Mouse (Mus musculus) cerebellum, adult 8-10 months (tissue): ENCODE measurements around the gene Mdfi.

Source experiments
- DNase-seq: peaks from one replicate; pipeline ENCODE4 v3.0.0; 2022

Mdfi gene

DNA sequence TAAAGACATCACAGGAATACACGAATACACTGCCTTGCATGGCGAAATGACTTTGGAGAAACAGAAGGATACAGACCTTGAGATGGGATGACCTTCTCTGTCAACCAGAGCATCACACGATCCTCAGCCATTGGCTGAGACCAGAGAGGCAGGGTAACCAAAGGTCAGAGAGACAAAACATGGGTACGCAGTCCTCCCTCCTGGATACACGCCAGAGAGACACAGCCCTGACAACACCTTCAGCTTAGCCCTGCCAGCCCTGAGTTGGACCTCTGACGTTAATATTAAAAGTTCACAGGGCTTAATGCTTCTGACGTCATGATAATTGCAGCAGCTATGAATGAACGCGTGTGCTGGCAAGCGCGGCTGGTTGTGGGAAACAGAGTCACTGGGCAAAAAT, 11.1 kb upstream of the Mdfi start:
- no peak for DNase-seq

GRCm38 (mm10) chr17:47843465-47843864, 9.0 kb upstream of the Mdfi start:
- no peak for DNase-seq

DNA sequence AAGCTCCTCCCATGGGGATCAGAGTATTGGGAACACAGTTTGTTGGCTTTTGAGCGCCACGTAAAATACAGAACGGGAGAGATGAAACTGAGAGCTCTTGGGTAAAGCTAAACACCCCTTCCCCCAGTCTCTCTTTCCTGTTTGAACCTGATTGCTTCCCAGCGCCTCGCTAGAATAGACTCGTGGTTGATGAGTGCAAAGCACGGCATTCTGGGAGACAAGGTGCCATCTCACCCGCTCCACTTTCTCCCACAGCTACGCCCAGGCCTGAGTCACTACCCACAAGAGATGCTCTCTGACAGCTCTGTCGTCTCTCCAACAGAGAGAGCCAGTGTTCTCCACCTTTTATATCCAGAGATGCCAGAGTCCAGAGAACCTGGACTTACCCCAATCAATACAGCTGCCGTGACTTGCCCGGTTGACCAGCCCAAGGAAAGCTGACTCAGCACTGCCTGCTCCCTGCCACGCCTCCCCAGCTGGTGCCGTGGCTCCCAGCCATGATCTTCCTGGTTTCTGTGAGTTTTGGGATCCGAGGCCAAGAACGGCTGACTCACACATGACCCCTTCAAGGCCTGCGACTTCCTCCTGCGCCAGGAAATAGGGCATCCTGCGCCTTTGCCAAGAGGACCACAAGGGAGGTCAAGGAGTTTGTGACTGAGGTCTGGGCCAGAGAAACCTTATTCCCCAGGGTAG, 7.6 kb upstream of the Mdfi start:
- DNase-seq, result peak; percentile 21

DNA sequence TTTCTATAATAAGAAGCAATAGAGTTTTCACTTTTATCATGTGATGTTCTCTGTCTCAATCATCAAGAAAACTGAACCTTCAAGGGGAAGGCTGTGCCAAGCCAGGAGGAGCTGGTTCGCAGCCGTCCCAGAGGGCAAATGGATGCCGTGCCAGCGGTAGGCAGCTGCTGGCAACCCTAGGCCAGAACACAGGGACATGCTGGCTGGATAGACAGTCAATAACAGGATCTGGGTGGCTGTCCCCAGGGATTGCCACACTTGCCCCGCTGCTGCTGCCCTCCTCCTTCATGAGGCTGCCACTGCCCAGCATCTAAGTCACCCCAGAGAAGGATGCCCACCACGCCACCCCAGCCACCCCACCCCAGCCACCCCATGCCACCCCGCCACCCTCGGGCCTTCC, 7.0 kb upstream of the Mdfi start:
- no peak for DNase-seq

- no peak for DNase-seq
Observed at GRCm38 (mm10) chr17:47837808-47838207, 3.3 kb upstream of the Mdfi start.

DNA sequence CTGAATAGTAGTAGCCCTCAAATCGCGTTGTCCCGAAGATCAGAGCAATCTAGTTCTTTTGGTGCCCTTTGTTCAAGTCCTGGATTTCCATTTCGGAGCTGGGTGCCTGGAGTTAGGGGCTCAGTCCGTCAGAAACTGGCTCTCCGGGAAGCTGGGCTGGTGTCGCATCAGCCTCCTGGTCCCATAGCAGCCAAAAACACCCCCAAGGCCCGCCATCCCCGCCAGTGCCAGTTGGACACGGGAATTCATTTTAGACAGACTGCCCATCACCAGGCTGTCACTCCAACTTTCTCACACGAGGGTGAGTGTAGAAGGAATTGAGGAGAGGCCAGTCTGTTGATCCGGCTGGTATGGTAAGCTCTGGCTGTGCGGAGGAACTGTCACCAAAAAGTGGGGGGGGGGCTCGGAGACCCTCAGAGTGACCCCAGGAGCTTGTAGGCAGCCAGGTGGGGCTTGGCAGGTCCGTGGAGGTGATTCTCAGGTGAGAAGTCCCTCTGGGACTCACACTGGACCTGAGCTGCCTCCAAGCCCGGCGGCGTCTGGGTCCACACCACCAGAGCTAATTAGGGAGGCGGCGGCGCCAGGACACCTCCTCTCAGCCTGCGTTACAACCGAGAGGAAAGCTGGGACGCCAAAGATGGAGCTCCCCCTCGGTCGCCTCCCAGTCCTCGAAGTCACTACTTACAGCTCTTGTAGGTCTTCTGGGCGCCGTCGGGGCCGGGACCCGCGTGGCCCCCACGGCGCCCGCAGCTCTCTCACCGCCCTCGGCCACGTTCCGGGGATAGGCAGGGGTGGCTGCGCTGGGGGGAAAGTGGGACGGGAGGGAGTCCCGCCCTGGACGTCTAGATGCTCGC, 636 bp downstream of the Mdfi start:
- DNase-seq, result no peak

GRCm38 (mm10) chr17:47833029-47833627, 1.4 kb downstream of the Mdfi start:
- no peak for DNase-seq

- no peak for DNase-seq
Observed at GRCm38 (mm10) chr17:47832501-47833028, 1.9 kb downstream of the Mdfi start.

DNA sequence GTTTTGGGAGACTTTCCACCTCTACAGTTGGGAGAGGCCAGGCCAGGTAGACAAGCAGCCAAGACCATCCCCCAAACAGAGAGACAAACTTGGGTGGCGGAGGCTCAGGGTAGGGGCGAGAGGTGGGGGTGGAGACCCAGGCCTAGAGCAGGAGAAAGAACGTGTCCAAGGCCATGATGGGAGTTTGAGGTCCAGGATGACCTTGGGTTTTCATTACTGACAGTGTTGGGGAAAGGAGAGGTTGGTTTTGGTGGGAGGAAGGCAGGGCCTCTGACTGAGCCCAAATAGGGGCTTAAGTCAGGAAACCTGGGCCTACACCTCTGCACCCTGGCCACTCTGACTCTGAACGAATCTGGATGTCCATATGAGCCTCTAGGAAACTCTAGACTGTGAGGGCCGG, 2.7 kb downstream of the Mdfi start:
- no peak for DNase-seq

- DNase-seq, result no peak
Observed at GRCm38 (mm10) chr17:47831161-47831560, 3.3 kb downstream of the Mdfi start.

GRCm38 (mm10) chr17:47821339-47821738, 13.2 kb downstream of the Mdfi start:
- DNase-seq, result no peak

- DNase-seq, result no peak
Observed at GRCm38 (mm10) chr17:47818038-47818725, 16.3 kb downstream of the Mdfi start.

DNA sequence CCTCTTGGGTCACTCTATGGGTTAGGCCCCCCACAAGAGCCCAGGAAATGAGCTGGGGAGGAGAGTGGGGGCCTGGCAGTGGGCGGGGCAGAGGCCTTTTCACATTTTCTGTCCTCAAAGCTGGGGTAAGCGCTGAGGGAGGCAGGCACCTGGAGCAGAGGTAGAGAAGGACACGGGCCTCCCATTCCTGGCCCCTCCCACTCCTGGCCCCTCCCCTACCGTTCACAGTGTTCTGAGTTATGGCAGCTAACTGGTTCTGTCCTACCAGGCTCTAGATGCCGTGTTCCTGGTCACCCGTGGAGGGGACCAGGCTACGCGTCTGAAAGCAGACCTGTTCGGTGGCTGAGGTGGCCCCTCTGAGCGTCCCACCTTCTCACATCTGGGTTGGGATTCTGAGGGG, 19.0 kb downstream of the Mdfi start:
- no peak for DNase-seq

DNA sequence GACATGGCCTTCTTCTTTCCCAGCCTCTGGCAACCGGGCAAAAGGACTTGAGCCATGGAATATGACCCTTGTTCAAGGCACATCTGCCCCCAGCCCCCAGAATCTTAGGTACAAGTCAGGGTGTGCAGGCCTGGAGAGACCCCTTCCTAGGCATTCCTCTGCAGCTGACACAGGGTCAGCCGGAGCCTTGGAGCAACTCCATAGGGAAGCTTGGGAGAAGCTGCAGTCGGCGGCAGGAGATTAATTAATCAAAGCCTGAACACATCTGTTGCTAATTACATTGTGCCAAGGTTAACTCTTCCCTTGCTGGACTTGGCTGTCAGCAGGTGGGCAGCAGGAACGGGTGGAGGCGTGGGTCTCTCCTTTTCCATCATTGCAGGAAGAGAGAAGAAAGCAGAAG, 20.0 kb downstream of the Mdfi start:
- DNase-seq, result no peak

DNA sequence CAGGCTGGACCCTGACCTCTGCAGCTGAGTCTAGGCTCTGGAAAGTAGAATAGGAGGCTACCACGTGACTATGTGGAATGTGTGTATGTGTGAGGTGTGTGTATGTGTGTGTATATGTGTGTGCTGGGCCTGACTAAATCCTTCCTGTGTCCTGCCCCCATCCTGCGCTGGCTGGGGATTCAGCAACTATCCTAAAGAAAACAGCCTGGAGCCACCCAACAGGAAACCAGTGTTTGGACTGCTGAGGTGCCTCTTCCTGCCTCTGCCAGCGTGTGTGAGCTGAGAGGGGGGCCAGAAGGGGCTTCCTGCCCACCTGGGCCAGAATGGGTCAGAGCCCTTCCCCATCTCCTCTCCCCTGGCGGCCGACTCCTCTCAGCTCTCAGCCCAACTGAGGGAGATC, 20.9 kb downstream of the Mdfi start:
- no peak for DNase-seq

DNA sequence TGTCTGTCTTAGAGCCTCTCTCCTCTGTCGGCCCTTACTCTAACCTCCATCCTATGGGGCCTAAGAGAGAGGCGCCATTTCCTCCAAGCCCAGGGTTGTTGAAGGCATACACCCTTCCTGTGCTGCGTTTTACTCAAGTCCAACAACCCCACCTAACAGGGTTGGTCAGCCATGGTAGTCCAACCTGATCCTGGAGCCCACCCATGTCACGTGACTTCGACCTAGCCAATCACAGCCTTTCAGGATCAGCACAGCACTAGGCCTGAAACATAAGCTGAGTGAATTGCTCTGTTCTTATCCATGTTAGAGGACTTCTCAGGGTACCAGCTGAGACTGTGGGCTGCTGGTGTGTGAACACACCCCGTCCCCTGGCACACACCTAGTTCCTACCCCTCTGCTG, 22.3 kb downstream of the Mdfi start:
- no peak for DNase-seq

- no peak for DNase-seq
Observed at GRCm38 (mm10) chr17:47811265-47811800, 23.2 kb downstream of the Mdfi start.

DNA sequence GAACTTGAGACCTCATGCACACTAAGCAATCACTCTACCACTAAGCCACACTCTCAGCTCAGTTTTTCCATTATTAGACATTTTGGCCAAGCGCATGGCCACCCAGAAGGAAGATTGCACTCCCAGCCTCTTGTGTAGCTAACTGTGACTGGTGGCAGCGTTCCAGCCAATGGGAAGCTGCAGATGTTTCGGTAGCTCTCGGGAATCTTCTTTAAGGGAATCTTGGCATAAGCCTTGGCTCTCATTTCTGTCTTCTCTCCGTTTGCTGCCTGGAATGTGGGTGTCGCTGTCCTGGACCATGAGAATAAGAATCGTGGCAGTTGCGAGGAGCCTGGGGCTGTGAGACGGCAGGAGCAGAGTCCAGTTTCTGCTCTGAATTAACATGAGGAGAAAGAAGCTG, 28.3 kb downstream of the Mdfi start:
- DNase-seq, result no peak

DNA sequence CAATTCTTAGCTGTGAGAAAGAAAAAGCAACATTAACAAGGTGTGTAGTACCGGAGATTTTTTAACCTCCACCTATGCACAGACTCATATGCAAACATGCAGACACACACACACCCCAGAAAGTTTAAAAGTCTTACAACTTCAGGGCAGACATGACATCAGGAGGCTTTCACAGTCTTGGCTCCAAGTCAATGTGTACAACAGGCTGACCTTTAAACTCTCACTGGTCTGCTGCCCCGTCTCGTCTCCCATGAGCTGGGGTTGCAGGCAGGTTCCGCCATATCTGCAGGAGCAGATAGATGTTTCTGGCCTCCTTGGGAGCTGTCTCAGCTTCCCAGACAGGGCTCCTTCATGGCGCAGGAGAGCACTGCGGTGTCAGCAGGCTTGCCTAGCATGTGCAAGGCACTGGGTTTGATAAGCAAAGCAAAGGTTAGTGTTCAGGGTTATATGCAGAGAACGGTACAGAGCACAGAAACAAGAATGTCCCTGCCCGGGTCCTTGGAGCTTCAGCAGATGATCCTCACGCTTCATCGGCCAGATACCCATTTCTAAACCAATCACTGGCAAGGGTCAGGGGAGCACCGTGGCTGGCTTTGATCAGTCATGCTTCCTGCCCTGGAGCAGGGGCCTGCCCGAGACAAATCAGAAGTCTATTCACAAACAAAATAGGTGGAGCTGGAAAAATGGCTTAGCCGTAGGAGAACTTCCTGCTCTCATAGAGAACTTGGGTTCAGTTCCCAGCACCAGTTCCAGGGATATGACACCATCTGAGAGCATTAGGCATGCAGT, 29.2 kb downstream of the Mdfi start:
- DNase-seq, result no peak

DNA sequence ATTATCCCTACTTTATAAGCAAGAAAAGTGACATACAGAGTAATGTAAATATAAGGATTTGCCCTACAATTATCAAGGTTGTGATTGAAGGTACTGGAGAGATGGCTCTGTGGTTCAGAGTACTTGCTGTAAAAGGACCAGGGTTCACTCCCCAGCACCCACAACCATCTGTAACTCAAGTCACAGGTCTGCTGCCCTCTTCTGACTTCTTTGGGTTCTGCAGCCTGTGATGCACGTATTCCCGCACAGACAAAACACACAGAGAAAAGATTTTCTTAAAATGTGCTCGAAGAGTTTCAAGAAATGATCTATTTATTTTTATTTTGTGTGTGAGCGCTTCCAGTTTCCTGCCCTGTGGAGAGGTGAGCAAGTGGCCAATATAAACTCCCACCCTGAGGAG, 30.8 kb downstream of the Mdfi start:
- no peak for DNase-seq

DNA sequence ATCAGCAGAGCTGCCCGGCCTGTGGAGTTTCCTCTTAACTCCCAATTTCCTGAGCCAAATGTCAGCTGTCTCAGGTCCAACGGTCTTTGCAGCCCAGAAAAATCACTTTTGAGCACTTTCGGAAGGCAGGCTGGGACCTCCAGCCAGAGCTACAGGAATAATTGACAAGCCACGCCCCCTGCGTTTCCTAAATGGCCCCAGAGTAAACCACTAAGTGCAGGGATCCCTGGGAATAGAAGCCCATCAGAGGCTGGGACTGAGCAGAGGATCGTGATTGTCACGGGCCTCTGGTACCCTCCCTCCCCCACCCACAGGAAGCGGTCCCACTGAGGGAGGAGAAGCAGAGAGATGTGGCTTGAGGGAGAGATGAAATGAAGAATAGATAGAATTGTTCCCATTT, 31.7 kb downstream of the Mdfi start:
- DNase-seq, result no peak

GRCm38 (mm10) chr17:47797383-47797782, 37.1 kb downstream of the Mdfi start:
- DNase-seq, result no peak
